Mouse (Mus musculus) embryonic fibroblast, embryonic 13.5 days (primary cell): ENCODE measurements at regions not wholly inside any gene's neighbourhood (a gene's known extent, or its start where the extent isn't known, plus 50 kb on each side); places are given as distances from the start of the nearest gene placed in this dataset.

Source experiments
- CTCF ChIP-seq: IDR thresholded peaks from 2 replicates; pipeline ENCODE4 v1.5.1; 2011; ENCODE audit warnings: mild to moderate bottlenecking, control low read depth, low read length, moderate library complexity, borderline replicate concordance; ENCODE audit not compliant: insufficient read depth
- POLR2A ChIP-seq: IDR thresholded peaks from 2 replicates; pipeline ENCODE4 v1.6.1; 2011; ENCODE audit warnings: low read depth, mild to moderate bottlenecking, control low read depth, low read length, moderate library complexity

GRCm38 (mm10) chr2:34111286-34111685 is 223.5 kb upstream of the Mvb12b start:
- no peak for TF ChIP-seq POLR2A
- TF ChIP-seq CTCF = no peak
